16 mouse cellular contexts compared by ENCODE assay signal in genomic region chr2:127074116-127074515, GRCm38 (mm10).
"Had no signal": no experiment of that assay in that cellular context is flagged by ENCODE, and none has a peak within 500 bp of the region (broad histone marks: within the 10 kb centered on the region; RNA-seq: fewer than 3 reads in every experiment).

No protein-coding gene starts in this region.

- H3K27ac ChIP-seq: neural tube, embryonic 13.5 days; neural tube, embryonic 15.5 days; stomach, embryonic 15.5 days; stomach, postnatal 0 days had no signal

- DNase-seq: retina, postnatal 1 day; right cerebral cortex, adult 18-20 months; right cerebral cortex, postnatal 14 days; right cerebral cortex, postnatal 25 days; right cerebral cortex, postnatal 4 days; spleen, adult 18-20 months; thymus, adult 18-20 months; thymus, adult 2 months; thymus, postnatal 14 days; thymus, postnatal 25 days; thymus, postnatal 36 days; thymus, postnatal 4 days had no signal

- H3K36me3 ChIP-seq: neural tube, embryonic 13.5 days; neural tube, embryonic 15.5 days; stomach, embryonic 15.5 days had no signal

- H3K4me3 ChIP-seq: neural tube, embryonic 13.5 days; neural tube, embryonic 15.5 days; stomach, embryonic 15.5 days had no signal

- H3K27me3 ChIP-seq: neural tube, embryonic 13.5 days; neural tube, embryonic 15.5 days; stomach, embryonic 15.5 days had no signal

- H3K9me3 ChIP-seq: neural tube, embryonic 13.5 days; neural tube, embryonic 15.5 days; stomach, embryonic 15.5 days had no signal
